Mouse (Mus musculus) heart, postnatal 0 days (tissue): ENCODE results near the gene Ptpn13. TPM values are rescaled to one million over a fixed set of nuclear protein-coding genes. Genes with fewer than 3 reads are reported as not detected.

Experiments used
- ATAC-seq: fragments of 200-750 bp; cut with Nextera tagmentation; 2 replicates; pipeline ENCODE4 v1.8.0; 2017; ENCODE audit warnings: low read depth, moderate number of reproducible peaks, moderate library complexity; ENCODE audit not compliant: insufficient read depth
- DNase-seq: peaks from one replicate; pipeline ENCODE4 v3.0.0-alpha.2; 2016; ENCODE audit warnings: low spot score
- H3K27ac ChIP-seq: fragments of 300-500 bp; sonication (generic); 2 replicates; pipeline ENCODE4 v1.5.1; 2014; ENCODE audit warnings: low read depth, mild to moderate bottlenecking
- H3K27me3 ChIP-seq: fragments of 300-500 bp; sonication (generic); 2 replicates; pipeline ENCODE4 v1.6.1; 2014; ENCODE audit warnings: low read length, mixed read lengths; ENCODE audit not compliant: control insufficient read depth, insufficient read depth
- H3K36me3 ChIP-seq: fragments of 300-500 bp; sonication (generic); replicated peaks from 2 replicates; pipeline ENCODE4 v1.6.1; 2014; ENCODE audit warnings: low read length, mixed read lengths; ENCODE audit not compliant: control insufficient read depth, insufficient read depth
- H3K4me1 ChIP-seq: fragments of 300-500 bp; sonication (generic); 2 replicates; pipeline ENCODE4 v1.6.1; 2014; ENCODE audit warnings: antibody characterized with exemption; ENCODE audit not compliant: control insufficient read depth, insufficient read depth
- H3K4me2 ChIP-seq: fragments of 300-500 bp; sonication (generic); 2 replicates; pipeline ENCODE4 v1.6.1; 2014; ENCODE audit warnings: low read depth, mild to moderate bottlenecking, low read length, moderate library complexity
- H3K4me3 ChIP-seq: fragments of 300-500 bp; sonication (generic); 2 replicates; pipeline ENCODE4 v1.5.1; 2014; ENCODE audit warnings: low read depth, low read length
- H3K9ac ChIP-seq: fragments of 300-500 bp; sonication (generic); replicated peaks from 2 replicates; pipeline ENCODE4 v1.6.1; 2014; ENCODE audit warnings: low read depth, low read length, mixed read lengths
- H3K9me3 ChIP-seq: fragments of 300-500 bp; sonication (generic); replicated peaks from 2 replicates; pipeline ENCODE4 v1.6.1; 2016; ENCODE audit warnings: low read length; ENCODE audit not compliant: control insufficient read depth
- CTCF ChIP-seq: IDR thresholded peaks from 2 replicates; pipeline ENCODE4 v1.5.1; 2016; ENCODE audit warnings: antibody characterized with exemption, control low read depth, low read depth
- EP300 ChIP-seq: IDR thresholded peaks from 2 replicates; pipeline ENCODE4 v1.6.1; 2016; ENCODE audit warnings: antibody characterized with exemption, low read depth
- WGBS: fragments of 180-500 bp; shearing (Covaris S2); extraction: QIAGEN DNeasy Blood & Tissue Kit; methylation state at CpG from one replicate; pipeline ENCODE4 v1.1.7; 2014; 5-methylcytosine and 5-hydroxymethylcytosine counted together
- polyA plus RNA-seq: library from polyadenylated mRNA; unstranded; fragments of >200 nt; fragmentation: Nextera tagmentation; extraction: Ambion mirVana; gene quantifications from 2 replicates; pipeline ENCODE4 v1.2.1, GENCODE M21; 2015
- total RNA-seq: library from RNA; depleted of rRNA; stranded (reverse); fragments of >200 nt; gene quantifications from 2 replicates; pipeline ENCODE4 v1.2.3, GENCODE M21; 2014; ENCODE audit warnings: low replicate concordance

Ptpn13 gene
- total and polyA plus RNA-seq, 2 experiments from 2014 or later: 2.3 to 14.3 TPM

DNA sequence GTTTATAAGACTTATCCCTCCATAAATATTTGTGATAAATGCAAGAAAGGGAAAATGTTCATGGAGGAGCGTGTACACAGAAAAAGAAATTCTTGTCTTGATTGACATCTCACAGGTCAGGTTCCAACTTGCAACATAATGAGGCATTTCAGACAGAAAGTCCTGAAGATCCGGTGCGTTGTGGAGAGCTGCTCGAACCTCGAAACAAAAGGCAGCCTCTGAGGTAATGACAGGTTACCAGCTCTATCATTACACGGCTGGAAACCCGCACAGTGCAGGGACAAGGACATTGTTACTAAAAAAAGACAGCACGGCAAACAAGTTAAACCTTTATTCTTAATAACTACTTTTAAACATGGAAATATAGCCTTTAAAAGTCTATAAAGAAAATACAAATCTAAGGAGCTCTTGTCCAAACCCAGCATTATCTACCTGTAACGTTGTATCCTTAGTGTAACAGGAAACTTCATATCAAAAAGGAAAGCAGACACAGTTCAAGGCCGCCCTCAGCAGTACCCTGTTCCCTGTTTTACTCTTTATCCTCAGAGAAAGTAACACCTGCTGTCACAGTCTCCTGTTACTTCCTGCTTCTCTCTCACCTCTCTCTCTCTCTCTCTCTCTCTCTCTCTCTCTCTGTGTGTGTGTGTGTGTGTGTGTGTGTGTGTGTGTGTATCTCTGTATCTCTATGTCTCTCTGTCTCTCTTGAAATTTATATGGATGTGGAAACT, 12.8 kb upstream of the Ptpn13 start:
- 30% methylated on average over 10 of the region's 10 CpGs for WGBS
- H3K27ac ChIP-seq: no peak overlapping the region
- ATAC-seq (no peak), DNase-seq (no peak)
- H3K36me3 ChIP-seq: no peaks in the 10 kb centered on the region
- no peaks in the 10 kb centered on the region for H3K4me1 ChIP-seq
- H3K9me3 ChIP-seq: no peaks in the 10 kb centered on the region
- no peak overlapping the region for H3K4me3 ChIP-seq
- H3K9ac ChIP-seq: no peak overlapping the region
- H3K27me3 ChIP-seq: no peaks in the 10 kb centered on the region
- TF ChIP-seq CTCF (no peak), EP300 (no peak)
- H3K4me2 ChIP-seq: no peak overlapping the region

DNA sequence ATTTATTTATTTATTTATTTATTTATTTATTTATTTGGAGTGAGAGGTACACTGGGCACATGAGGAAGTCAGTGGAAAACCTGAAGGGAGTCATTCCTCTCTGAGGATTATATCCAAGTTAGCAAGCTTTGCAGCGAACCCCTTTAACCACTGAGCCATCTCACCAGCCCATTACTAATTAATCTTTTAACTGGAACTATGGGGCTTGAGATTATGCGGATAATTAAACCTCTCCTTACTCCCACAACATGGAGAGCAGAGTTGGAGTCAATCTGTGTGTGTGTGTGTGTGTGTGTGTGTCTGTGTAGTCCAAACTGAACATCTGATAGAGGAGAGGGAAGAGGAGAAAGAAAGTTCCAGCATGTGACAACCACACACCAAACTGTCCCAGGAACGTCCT, 10.4 kb upstream of the Ptpn13 start:
- no peaks in the 10 kb centered on the region for H3K36me3 ChIP-seq
- H3K4me2 ChIP-seq: no peak overlapping the region
- 79% methylated on average over 3 of the region's 3 CpGs for WGBS
- H3K9ac ChIP-seq: no peak overlapping the region
- ATAC-seq (no peak), DNase-seq (no peak)
- H3K27ac ChIP-seq: no peak overlapping the region
- H3K4me1 ChIP-seq: no peaks in the 10 kb centered on the region
- TF ChIP-seq EP300 (no peak), CTCF (no peak)
- H3K27me3 ChIP-seq: no peaks in the 10 kb centered on the region
- H3K4me3 ChIP-seq: no peak overlapping the region
- no peaks in the 10 kb centered on the region for H3K9me3 ChIP-seq

DNA sequence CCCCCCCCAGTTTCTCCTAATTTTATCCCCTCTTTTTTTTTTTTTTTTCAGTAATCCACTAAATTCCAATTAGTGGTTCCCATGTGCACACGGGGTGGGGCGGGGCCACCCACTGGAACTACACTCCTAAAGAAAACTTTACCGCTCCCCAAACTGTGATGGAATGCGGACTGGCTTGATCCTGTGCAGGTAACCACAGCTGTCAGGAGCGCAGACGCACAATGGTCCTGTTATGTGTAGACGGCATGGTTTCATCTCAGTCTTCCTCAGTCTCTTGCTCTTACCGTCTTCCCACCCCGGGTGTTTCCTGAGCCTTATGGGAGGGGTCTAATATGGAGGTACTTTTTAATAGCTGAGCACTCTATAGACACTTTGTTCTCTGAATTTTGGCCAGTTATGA, 7.0 kb upstream of the Ptpn13 start:
- Histone ChIP-seq H3K36me3 (no peaks in the 10 kb centered on the region), H3K27me3 (0 out of 2 replicates have a peak, but pooled peaks cover 3% of the 10 kb centered on the region), H3K4me2 (no peak overlapping the region), H3K9ac (no peak overlapping the region), H3K4me3 (no peak overlapping the region), H3K27ac (no peak overlapping the region), H3K9me3 (no peaks in the 10 kb centered on the region), H3K4me1 (no peaks in the 10 kb centered on the region)
- 82% methylated on average over 9 of the region's 9 CpGs for WGBS
- DNase-seq (no peak), ATAC-seq (no peak)
- TF ChIP-seq EP300 (no peak), CTCF (no peak)

DNA sequence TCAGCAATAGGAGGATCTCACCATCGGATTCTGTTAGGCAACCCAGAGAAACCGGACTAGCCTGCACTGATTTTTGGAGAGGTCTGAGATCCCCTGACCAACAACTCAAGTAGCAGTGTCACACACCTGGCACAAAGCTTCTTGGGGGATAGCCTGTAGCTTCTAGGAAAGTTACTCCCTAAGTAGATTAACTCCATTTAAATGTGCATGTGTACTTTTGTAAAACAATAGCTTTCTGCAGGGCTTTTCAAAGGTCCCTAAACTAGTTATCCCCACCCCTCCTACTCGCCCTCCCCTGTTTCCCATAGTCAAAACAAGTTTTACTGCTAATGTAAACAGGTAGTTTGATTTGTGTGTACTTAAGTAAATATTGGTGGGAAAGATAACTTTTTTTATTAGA, 6.1 kb upstream of the Ptpn13 start:
- Histone ChIP-seq H3K4me1 (no peaks in the 10 kb centered on the region; the same call in 1 of the 2 replicates), H3K4me3 (no peak overlapping the region), H3K9me3 (no peaks in the 10 kb centered on the region), H3K36me3 (no peaks in the 10 kb centered on the region), H3K9ac (no peak overlapping the region), H3K27ac (no peak overlapping the region), H3K27me3 (0 out of 2 replicates have a peak, but pooled peaks cover 3% of the 10 kb centered on the region), H3K4me2 (no peak overlapping the region)
- ATAC-seq (no peak), DNase-seq (no peak)
- TF ChIP-seq EP300: no peak
- TF ChIP-seq CTCF: no peak
- WGBS: 76% methylated on average over 3 of the region's 3 CpGs

DNA sequence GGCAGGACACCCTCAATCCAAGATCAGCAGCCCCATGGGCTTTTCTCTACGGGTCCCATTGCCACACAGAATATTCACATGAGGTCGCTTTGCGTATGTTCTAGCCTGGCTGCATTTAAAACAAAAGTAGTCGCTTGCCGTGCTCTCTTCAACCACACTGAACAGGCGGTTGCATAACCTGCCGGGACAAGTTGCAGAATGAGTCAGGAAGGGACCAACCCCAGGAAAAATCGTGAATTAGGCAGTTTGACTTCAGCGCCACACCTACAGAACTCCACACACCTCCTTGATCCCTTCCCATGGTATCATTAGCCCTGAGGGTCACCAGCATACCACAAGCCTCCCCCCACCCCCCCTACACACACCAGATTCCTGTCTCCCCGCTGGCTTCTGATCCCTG, 4.4 kb upstream of the Ptpn13 start:
- Histone ChIP-seq H3K9me3 (no peaks in the 10 kb centered on the region), H3K27me3 (peaks cover 14% of the 10 kb centered on the region), H3K4me2 (no peak overlapping the region), H3K27ac (no peak overlapping the region), H3K4me1 (peaks cover 7% of the 10 kb centered on the region), H3K4me3 (no peak overlapping the region), H3K9ac (no peak overlapping the region), H3K36me3 (no peaks in the 10 kb centered on the region)
- TF ChIP-seq EP300: no peak
- TF ChIP-seq CTCF: no peak
- ATAC-seq (no peak), DNase-seq (no peak)
- WGBS: 44% methylated on average over 10 of the region's 10 CpGs

DNA sequence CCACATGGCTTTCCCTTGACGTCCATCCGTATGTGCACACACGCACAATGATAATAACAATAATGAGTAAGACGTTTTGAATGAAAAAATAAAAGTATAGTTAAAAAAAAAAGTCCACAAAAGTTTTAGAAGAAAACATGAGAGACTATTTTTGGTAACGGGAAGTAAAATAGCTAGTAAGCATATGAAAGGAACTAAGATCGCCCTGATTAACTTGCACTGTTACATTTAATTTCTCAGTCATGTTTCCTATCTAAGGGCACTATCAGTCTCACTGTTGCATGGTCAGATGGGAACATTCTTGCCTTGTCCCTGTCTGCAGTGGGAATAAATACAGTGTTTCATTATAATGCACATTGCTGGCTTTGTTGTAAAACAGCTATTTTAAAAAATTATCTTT, 2.4 kb upstream of the Ptpn13 start:
- peaks cover 7% of the 10 kb centered on the region for H3K4me1 ChIP-seq
- no peaks in the 10 kb centered on the region for H3K9me3 ChIP-seq
- H3K27ac ChIP-seq: no peak overlapping the region
- H3K4me3 ChIP-seq: no peak overlapping the region
- DNase-seq (no peak), ATAC-seq (no peak)
- 84% methylated on average over 6 of the region's 6 CpGs for WGBS
- no peak for TF ChIP-seq EP300
- no peak for TF ChIP-seq CTCF
- no peak overlapping the region for H3K9ac ChIP-seq
- no peaks in the 10 kb centered on the region for H3K36me3 ChIP-seq
- H3K4me2 ChIP-seq: no peak overlapping the region
- H3K27me3 ChIP-seq: peaks cover 14% of the 10 kb centered on the region
